Mouse (Mus musculus): Measurements from ENCODE around the gene Tbc1d17. TPM values are rescaled to one million over a fixed set of nuclear protein-coding genes. Genes with fewer than 3 reads are reported as not detected.

Gene Tbc1d17
- polyA plus RNA-seq (2015; fragmentation: Nextera tagmentation; extraction: Ambion mirVana): 71.3 and 74.4 TPM in 2 replicates

- H3K27ac ChIP-seq: peak within 1 kb of the TSS; percentile 98
- peaks cover 40% of the 10 kb centered on the region for H3K36me3 ChIP-seq
- no peaks in the 10 kb centered on the region for H3K27me3 ChIP-seq
- peak within 1 kb of the TSS; percentile 67 for H3K9ac ChIP-seq
- H3K9me3 ChIP-seq: no peaks in the 10 kb centered on the region
- H3K4me3 ChIP-seq: peak within 1 kb of the TSS; percentile 60
- under 1% methylated on average over 54 of the region's 54 CpGs for WGBS
- H3K4me2 ChIP-seq: peak within 1 kb of the TSS; percentile 76
- ATAC-seq (ENCODE audit: borderline replicate concordance, extremely low read depth, low FRiP score, low TSS enrichment): peak; percentile 86
- peaks cover 37% of the 10 kb centered on the region for H3K4me1 ChIP-seq
Measured at GRCm38 (mm10) chr7:44848561-44849415, at the start of gene Tbc1d17, which contains the start of gene Akt1s1. Gene Tbc1d17, minus strand, starts transcription at chr7:44849079. Gene Akt1s1, plus strand, starts transcription at chr7:44848991.

DNA sequence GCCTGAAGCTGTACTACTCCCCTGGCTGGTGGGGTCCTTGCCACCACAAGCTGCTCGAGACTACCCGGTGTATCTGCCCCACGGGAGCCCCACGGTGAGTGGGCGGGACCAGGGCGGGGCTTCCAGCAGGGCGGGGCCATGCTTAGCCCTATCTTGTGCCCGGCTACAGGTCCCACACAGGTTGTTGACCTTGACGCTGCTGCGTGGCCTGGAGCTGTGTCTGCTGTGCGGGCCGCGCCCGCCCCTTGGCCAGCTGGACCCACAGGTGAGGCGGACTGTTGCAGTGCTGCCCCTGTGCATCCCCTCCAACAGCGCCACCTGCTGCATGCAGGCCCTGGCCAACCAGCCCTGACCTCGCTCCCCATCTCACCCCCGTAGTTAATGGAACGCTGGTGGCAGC, 49.7 kb upstream of the Tbc1d17 start:
- 28% methylated on average over 18 of the region's 19 CpGs for WGBS
- Histone ChIP-seq H3K36me3 (peaks cover 27% of the 10 kb centered on the region; the same call in 1 of the 2 replicates), H3K4me3 (no peak overlapping the region), H3K4me1 (peaks cover 53% of the 10 kb centered on the region), H3K4me2 (no peak overlapping the region), H3K27ac (no peak overlapping the region), H3K9ac (no peak overlapping the region), H3K9me3 (no peaks in the 10 kb centered on the region), H3K27me3 (no peaks in the 10 kb centered on the region)
- ATAC-seq (ENCODE audit: borderline replicate concordance, extremely low read depth, low FRiP score, low TSS enrichment): no peak

GRCm38 (mm10) chr7:44896499-44896898, 47.6 kb upstream of the Tbc1d17 start:
- peaks cover 51% of the 10 kb centered on the region for H3K4me1 ChIP-seq
- H3K36me3 ChIP-seq: peaks cover 23% of the 10 kb centered on the region; the same call in 1 of the 2 replicates
- peak overlapping the region; percentile 68 for H3K4me3 ChIP-seq
- peak overlapping the region; percentile 72 for H3K9ac ChIP-seq
- no peak for ATAC-seq (ENCODE audit: borderline replicate concordance, extremely low read depth, low FRiP score, low TSS enrichment)
- WGBS: 28% methylated on average over 10 of the region's 10 CpGs
- peak overlapping the region; percentile 86 for H3K27ac ChIP-seq
- H3K4me2 ChIP-seq: peak overlapping the region; percentile 70
- H3K27me3 ChIP-seq: no peaks in the 10 kb centered on the region
- no peaks in the 10 kb centered on the region for H3K9me3 ChIP-seq

GRCm38 (mm10) chr7:44895593-44896434, 46.9 kb upstream of the Tbc1d17 start, which contains the start of gene Fuz:
Gene Fuz, plus strand, starts transcription at chr7:44896079.
- Histone ChIP-seq H3K4me1 (peaks cover 51% of the 10 kb centered on the region), H3K4me2 (peak within 1 kb of the TSS; percentile 70), H3K9ac (peak within 1 kb of the TSS; percentile 72), H3K27ac (peak within 1 kb of the TSS; percentile 86), H3K4me3 (peak within 1 kb of the TSS; percentile 68), H3K27me3 (no peaks in the 10 kb centered on the region), H3K9me3 (no peaks in the 10 kb centered on the region), H3K36me3 (peaks cover 21% of the 10 kb centered on the region; the same call in 1 of the 2 replicates)
- under 1% methylated on average over 34 of the region's 34 CpGs for WGBS
- ATAC-seq (ENCODE audit: borderline replicate concordance, extremely low read depth, low FRiP score, low TSS enrichment): peak; percentile 40; the same call in 1 of the 2 replicates

GRCm38 (mm10) chr7:44895206-44895592, 46.3 kb upstream of the Tbc1d17 start:
- Histone ChIP-seq H3K27ac (peak overlapping the region; percentile 86; the same call in 1 of the 2 replicates), H3K4me2 (peak overlapping the region; percentile 70), H3K4me3 (peak overlapping the region; percentile 68), H3K27me3 (no peaks in the 10 kb centered on the region), H3K36me3 (peaks cover 18% of the 10 kb centered on the region; the same call in 1 of the 2 replicates), H3K9me3 (no peaks in the 10 kb centered on the region), H3K4me1 (peaks cover 56% of the 10 kb centered on the region), H3K9ac (no peak overlapping the region)
- WGBS: 67% methylated on average over 7 of the region's 7 CpGs
- ATAC-seq (ENCODE audit: borderline replicate concordance, extremely low read depth, low FRiP score, low TSS enrichment): no peak

DNA sequence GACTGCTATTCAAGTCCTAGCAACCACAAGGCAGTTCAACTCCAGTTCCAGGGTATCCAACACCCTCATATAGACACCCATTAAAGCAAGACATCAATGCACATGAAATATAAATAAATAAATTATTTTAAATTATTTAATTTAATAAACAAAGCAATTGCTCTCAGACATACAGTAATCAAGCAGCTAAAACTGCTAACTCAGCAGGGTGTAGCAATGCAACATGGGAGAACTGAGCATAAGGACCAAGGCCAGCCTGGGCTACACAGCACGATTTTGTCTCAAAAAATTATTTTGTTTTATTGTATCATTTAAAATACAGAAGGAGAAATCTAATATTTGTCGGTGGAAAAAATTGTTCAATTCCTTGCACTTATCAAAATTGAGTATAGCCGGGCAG, 45.3 kb upstream of the Tbc1d17 start:
- H3K9me3 ChIP-seq: no peaks in the 10 kb centered on the region
- 93% methylated on average over 3 of the region's 3 CpGs for WGBS
- H3K4me2 ChIP-seq: no peak overlapping the region
- H3K27ac ChIP-seq: peak overlapping the region; percentile 94; the same call in 1 of the 2 replicates
- peaks cover 57% of the 10 kb centered on the region for H3K4me1 ChIP-seq
- H3K27me3 ChIP-seq: no peaks in the 10 kb centered on the region
- no peak overlapping the region for H3K4me3 ChIP-seq
- H3K9ac ChIP-seq: no peak overlapping the region
- ATAC-seq (ENCODE audit: borderline replicate concordance, extremely low read depth, low FRiP score, low TSS enrichment): no peak
- H3K36me3 ChIP-seq: peaks cover 10% of the 10 kb centered on the region; the same call in 1 of the 2 replicates

- Histone ChIP-seq H3K27ac (peak overlapping the region; percentile 94), H3K9ac (peak overlapping the region; percentile 15; the same call in 1 of the 2 replicates), H3K27me3 (no peaks in the 10 kb centered on the region), H3K9me3 (no peaks in the 10 kb centered on the region), H3K4me2 (peak overlapping the region; percentile 87), H3K36me3 (peaks cover 14% of the 10 kb centered on the region; the same call in 1 of the 2 replicates), H3K4me3 (peak overlapping the region; percentile 86), H3K4me1 (peaks cover 56% of the 10 kb centered on the region)
- no peak for ATAC-seq (ENCODE audit: borderline replicate concordance, extremely low read depth, low FRiP score, low TSS enrichment)
- WGBS: 6% methylated on average over 8 of the region's 8 CpGs
Measured at GRCm38 (mm10) chr7:44893197-44893596, 44.3 kb upstream of the Tbc1d17 start.

DNA sequence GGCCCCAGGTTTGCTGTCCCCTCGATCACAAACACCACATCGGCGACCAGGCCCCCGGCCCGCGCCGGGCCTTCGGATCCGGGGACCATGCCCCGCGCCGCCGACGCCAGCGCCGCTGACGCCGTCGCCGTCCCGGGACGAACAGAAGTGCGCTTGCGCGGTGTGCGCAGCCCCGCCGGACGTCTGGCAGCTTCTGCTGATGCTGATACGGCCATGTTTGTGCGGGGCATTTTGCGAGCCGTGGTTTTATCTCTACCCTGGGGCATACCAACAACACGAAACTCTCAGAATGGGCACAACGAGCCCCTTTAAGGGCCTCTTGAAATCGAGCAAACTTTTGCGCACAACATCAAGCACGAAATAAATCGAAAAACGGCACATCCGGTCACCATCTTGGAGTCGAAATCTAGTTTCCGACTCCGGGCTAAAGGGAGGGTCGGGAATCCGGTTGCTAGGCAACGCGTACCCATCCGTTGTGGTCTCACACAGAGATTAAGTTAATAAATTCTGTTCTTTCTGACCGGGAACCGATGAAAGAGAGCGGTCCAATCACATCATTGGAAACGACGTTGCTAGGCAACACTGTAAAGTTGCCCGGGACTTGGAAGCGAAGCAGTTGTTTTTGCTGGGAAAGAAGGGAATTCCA, 43.5 kb upstream of the Tbc1d17 start, which contains the start of gene Med25:
Gene Med25, minus strand, starts transcription at position 437 of the 646 bp plus-strand sequence.
- peak within 1 kb of the TSS; percentile 87 for H3K9ac ChIP-seq
- WGBS: under 1% methylated on average over 56 of the region's 56 CpGs
- H3K9me3 ChIP-seq: no peaks in the 10 kb centered on the region
- H3K27ac ChIP-seq: peak within 1 kb of the TSS; percentile 96
- peaks cover 14% of the 10 kb centered on the region; the same call in 1 of the 2 replicates for H3K36me3 ChIP-seq
- H3K4me2 ChIP-seq: peak within 1 kb of the TSS; percentile 87
- peaks cover 56% of the 10 kb centered on the region for H3K4me1 ChIP-seq
- H3K27me3 ChIP-seq: no peaks in the 10 kb centered on the region
- H3K4me3 ChIP-seq: peak within 1 kb of the TSS; percentile 86
- peak; percentile 82 for ATAC-seq (ENCODE audit: borderline replicate concordance, extremely low read depth, low FRiP score, low TSS enrichment)

DNA sequence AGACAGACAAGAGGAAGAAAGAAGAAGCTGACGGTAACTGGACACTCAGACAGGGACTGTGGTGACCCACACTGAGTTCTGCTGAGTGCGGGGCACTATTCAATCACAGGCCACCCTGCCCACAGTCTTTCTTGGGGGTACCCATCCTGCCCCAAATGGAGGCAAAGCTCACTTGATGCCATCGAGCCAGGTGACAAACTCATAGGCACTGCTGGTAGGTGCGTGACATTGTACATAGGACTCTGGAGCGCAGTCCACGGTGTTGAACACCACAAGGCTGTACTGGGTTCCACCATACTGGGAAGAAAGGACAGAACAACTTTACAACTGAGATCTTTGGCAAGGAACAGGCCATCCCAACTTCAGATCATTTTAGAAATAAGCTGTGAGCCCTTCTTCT, 42.7 kb upstream of the Tbc1d17 start:
- Histone ChIP-seq H3K36me3 (peaks cover 14% of the 10 kb centered on the region; the same call in 1 of the 2 replicates), H3K4me2 (peak overlapping the region; percentile 87), H3K9me3 (no peaks in the 10 kb centered on the region), H3K4me3 (peak overlapping the region; percentile 86), H3K4me1 (peaks cover 49% of the 10 kb centered on the region), H3K27ac (peak overlapping the region; percentile 96; the same call in 1 of the 2 replicates), H3K9ac (peak overlapping the region; percentile 87), H3K27me3 (no peaks in the 10 kb centered on the region)
- no peak for ATAC-seq (ENCODE audit: borderline replicate concordance, extremely low read depth, low FRiP score, low TSS enrichment)
- WGBS: 19% methylated on average over 6 of the region's 6 CpGs

- no peak overlapping the region for H3K27ac ChIP-seq
- no peaks in the 10 kb centered on the region for H3K27me3 ChIP-seq
- no peak for ATAC-seq (ENCODE audit: borderline replicate concordance, extremely low read depth, low FRiP score, low TSS enrichment)
- no peaks in the 10 kb centered on the region for H3K9me3 ChIP-seq
- peaks cover 21% of the 10 kb centered on the region; the same call in 1 of the 2 replicates for H3K36me3 ChIP-seq
- H3K4me2 ChIP-seq: peak overlapping the region; percentile 87
- peak overlapping the region; percentile 86 for H3K4me3 ChIP-seq
- WGBS: 82% methylated on average over 4 of the region's 4 CpGs
- H3K9ac ChIP-seq: no peak overlapping the region
- H3K4me1 ChIP-seq: peaks cover 46% of the 10 kb centered on the region
Measured at GRCm38 (mm10) chr7:44890737-44891136, 41.9 kb upstream of the Tbc1d17 start.

DNA sequence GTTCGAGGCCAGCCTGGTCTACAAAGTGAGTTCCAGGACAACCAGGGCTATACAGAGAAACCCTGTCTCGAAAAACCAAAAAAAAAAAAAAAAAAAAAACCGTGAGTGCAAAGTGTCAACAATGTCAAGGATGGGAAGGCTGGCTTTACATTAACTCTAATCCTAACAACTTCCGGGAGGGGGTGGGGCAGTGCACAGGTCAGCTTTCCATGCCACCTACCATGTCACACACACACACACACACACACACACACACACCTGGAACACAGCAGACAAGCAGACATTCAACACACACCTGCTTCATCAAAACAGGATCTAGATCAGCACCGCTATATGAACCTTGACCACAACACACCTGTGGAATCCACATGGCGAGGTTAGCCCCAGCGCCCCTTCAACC, 41.3 kb upstream of the Tbc1d17 start:
- Histone ChIP-seq H3K9ac (no peak overlapping the region), H3K27ac (no peak overlapping the region), H3K4me1 (peaks cover 42% of the 10 kb centered on the region), H3K4me2 (peak overlapping the region; percentile 87; the same call in 1 of the 2 replicates), H3K9me3 (no peaks in the 10 kb centered on the region), H3K27me3 (no peaks in the 10 kb centered on the region), H3K4me3 (peak overlapping the region; percentile 86; the same call in 1 of the 2 replicates), H3K36me3 (peaks cover 23% of the 10 kb centered on the region; the same call in 1 of the 2 replicates)
- 77% methylated on average over 6 of the region's 7 CpGs for WGBS
- no peak for ATAC-seq (ENCODE audit: borderline replicate concordance, extremely low read depth, low FRiP score, low TSS enrichment)
